Mouse (Mus musculus) C2C12 (cell line): ENCODE data around the gene Chid1.

Experiments
- CTCF ChIP-seq: IDR thresholded peaks from one replicate; pipeline ENCODE4 v1.5.1; 2011; ENCODE audit not compliant: control insufficient read depth, insufficient read depth, insufficient read length
- MAX ChIP-seq: IDR thresholded peaks from one replicate; pipeline ENCODE4 v1.6.1; 2011; ENCODE audit warnings: mild to moderate bottlenecking, control low read depth

DNA sequence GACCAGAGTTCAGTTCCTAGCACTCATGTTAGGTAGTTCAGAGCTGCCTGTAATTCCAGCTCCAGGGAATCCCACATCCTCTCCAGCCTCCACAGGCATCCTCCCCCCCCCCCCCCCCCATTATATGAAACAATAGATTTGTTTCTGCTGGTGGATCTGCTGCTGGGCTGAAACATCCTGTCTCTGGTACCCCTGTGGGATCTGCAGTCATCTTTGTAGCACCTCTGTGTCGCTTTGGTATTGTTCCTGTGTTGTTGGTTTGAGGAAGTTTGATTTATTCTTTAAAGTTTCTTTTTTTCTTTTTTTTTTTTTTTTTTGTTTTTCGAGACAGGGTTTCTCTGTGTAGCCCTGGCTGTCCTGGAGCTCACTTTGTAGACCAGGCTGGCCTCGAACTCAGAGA is 35.8 kb upstream of the Chid1 start:
- no peak for TF ChIP-seq CTCF
- TF ChIP-seq MAX, result no peak
